Mouse (Mus musculus) liver, embryonic 16.5 days (tissue): ENCODE measurements at regions not wholly inside any gene's neighbourhood (a gene's known extent, or its start where the extent isn't known, plus 50 kb on each side); places are given as distances from the start of the nearest gene placed in this dataset.

Experiments
- ATAC-seq: fragments of 200-750 bp; cut with Nextera tagmentation; 2 replicates; pipeline ENCODE4 v1.8.0; 2017; ENCODE audit warnings: low read depth, mild to moderate bottlenecking, moderate number of reproducible peaks, moderate library complexity
- H3K27ac ChIP-seq: fragments of 300-500 bp; sonication (generic); 2 replicates; pipeline ENCODE4 v1.5.1; 2014; ENCODE audit warnings: mild to moderate bottlenecking, low read length
- H3K27me3 ChIP-seq: fragments of 300-500 bp; sonication (generic); 2 replicates; pipeline ENCODE4 v1.6.1; 2014; ENCODE audit warnings: low read depth, low read length, mixed read lengths; ENCODE audit not compliant: control insufficient read depth, insufficient read depth
- H3K36me3 ChIP-seq: fragments of 300-500 bp; sonication (generic); 2 replicates; pipeline ENCODE4 v1.6.1; 2014; ENCODE audit warnings: mild to moderate bottlenecking; ENCODE audit not compliant: control insufficient read depth, insufficient read depth
- H3K4me1 ChIP-seq: fragments of 300-500 bp; sonication (generic); 2 replicates; pipeline ENCODE4 v1.6.1; 2014; ENCODE audit warnings: low read depth, low read length, mixed read lengths; ENCODE audit not compliant: control insufficient read depth
- H3K4me2 ChIP-seq: fragments of 300-500 bp; sonication (generic); 2 replicates; pipeline ENCODE4 v1.6.1; 2014; ENCODE audit warnings: low read depth, low read length, mixed read lengths
- H3K4me3 ChIP-seq: fragments of 300-500 bp; sonication (generic); 2 replicates; pipeline ENCODE4 v1.5.1; 2014; ENCODE audit warnings: low read depth, mild to moderate bottlenecking, low read length
- H3K9ac ChIP-seq: fragments of 300-500 bp; sonication (generic); 2 replicates; pipeline ENCODE4 v1.6.1; 2014; ENCODE audit warnings: low read depth, low read length
- H3K9me3 ChIP-seq: fragments of 300-500 bp; sonication (generic); replicated peaks from 2 replicates; pipeline ENCODE4 v1.6.1; 2016; ENCODE audit warnings: low read length; ENCODE audit not compliant: control insufficient read depth
- whole genome bisulfite sequencing: fragments of 180-500 bp; shearing (Covaris S2); extraction: QIAGEN DNeasy Blood & Tissue Kit; methylation state at CpG from one replicate; pipeline ENCODE4 v1.1.7; 2014; ENCODE audit not compliant: insufficient replicate concordance; 5-methylcytosine and 5-hydroxymethylcytosine counted together

- Histone ChIP-seq H3K4me1 (no peaks in the 10 kb centered on the region), H3K27ac (no peak overlapping the region), H3K4me2 (no peak overlapping the region), H3K9me3 (no peaks in the 10 kb centered on the region), H3K4me3 (no peak overlapping the region), H3K27me3 (no peaks in the 10 kb centered on the region), H3K9ac (no peak overlapping the region), H3K36me3 (no peaks in the 10 kb centered on the region)
- WGBS: 45% methylated on average over 4 of the region's 4 CpGs
- no peak for ATAC-seq
Measured at GRCm38 (mm10) chr1:193568586-193569174, 198.6 kb upstream of the Camk1g start.

GRCm38 (mm10) chr1:193567217-193567616, 197.1 kb upstream of the Camk1g start:
- H3K9ac ChIP-seq: no peak overlapping the region
- no peak overlapping the region for H3K4me3 ChIP-seq
- no peaks in the 10 kb centered on the region for H3K9me3 ChIP-seq
- WGBS: 22% methylated on average over 1 of the region's 1 CpGs
- ATAC-seq: peak; percentile 21; the same call in 1 of the 2 replicates
- no peaks in the 10 kb centered on the region for H3K27me3 ChIP-seq
- H3K36me3 ChIP-seq: no peaks in the 10 kb centered on the region
- H3K4me1 ChIP-seq: no peaks in the 10 kb centered on the region
- H3K27ac ChIP-seq: no peak overlapping the region
- H3K4me2 ChIP-seq: no peak overlapping the region

DNA sequence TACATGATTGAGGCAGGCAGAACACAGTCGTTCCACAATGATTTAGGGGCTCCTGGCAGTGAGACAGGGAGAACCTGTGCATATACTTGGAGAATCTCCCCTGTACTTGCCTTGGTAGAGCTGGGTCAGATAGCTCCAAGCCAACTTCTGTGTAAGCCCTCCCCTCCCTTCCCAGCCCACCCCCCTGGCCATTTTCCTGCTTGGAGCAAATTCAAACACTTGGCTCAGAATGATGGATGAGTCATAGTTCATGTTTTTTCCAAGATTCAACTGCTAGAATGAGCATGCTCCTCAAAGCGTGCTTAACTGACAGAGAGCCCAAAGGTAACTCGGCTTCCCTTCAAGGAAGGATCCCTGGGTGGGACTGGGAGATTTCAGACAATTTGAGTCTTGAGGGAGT, 194.1 kb upstream of the Camk1g start:
- no peak for ATAC-seq
- Histone ChIP-seq H3K27ac (no peak overlapping the region), H3K36me3 (no peaks in the 10 kb centered on the region), H3K4me3 (no peak overlapping the region), H3K27me3 (no peaks in the 10 kb centered on the region), H3K9ac (no peak overlapping the region), H3K4me2 (no peak overlapping the region), H3K4me1 (no peaks in the 10 kb centered on the region), H3K9me3 (no peaks in the 10 kb centered on the region)
- 54% methylated on average over 3 of the region's 3 CpGs for WGBS

- H3K27me3 ChIP-seq: no peaks in the 10 kb centered on the region
- no peak overlapping the region for H3K27ac ChIP-seq
- H3K4me3 ChIP-seq: no peak overlapping the region
- H3K4me1 ChIP-seq: no peaks in the 10 kb centered on the region
- H3K36me3 ChIP-seq: no peaks in the 10 kb centered on the region
- WGBS: 73% methylated on average over 2 of the region's 2 CpGs
- no peak for ATAC-seq
- no peak overlapping the region for H3K9ac ChIP-seq
- H3K9me3 ChIP-seq: no peaks in the 10 kb centered on the region
- H3K4me2 ChIP-seq: no peak overlapping the region
Measured at GRCm38 (mm10) chr1:193562242-193562641, 192.1 kb upstream of the Camk1g start.

- Histone ChIP-seq H3K4me1 (no peaks in the 10 kb centered on the region), H3K9me3 (no peaks in the 10 kb centered on the region), H3K27ac (no peak overlapping the region), H3K36me3 (no peaks in the 10 kb centered on the region), H3K27me3 (no peaks in the 10 kb centered on the region), H3K9ac (no peak overlapping the region), H3K4me2 (no peak overlapping the region), H3K4me3 (no peak overlapping the region)
- no peak for ATAC-seq
- WGBS: 6% methylated on average over 4 of the region's 4 CpGs
Measured at GRCm38 (mm10) chr1:193558122-193558521, 188.0 kb upstream of the Camk1g start.

DNA sequence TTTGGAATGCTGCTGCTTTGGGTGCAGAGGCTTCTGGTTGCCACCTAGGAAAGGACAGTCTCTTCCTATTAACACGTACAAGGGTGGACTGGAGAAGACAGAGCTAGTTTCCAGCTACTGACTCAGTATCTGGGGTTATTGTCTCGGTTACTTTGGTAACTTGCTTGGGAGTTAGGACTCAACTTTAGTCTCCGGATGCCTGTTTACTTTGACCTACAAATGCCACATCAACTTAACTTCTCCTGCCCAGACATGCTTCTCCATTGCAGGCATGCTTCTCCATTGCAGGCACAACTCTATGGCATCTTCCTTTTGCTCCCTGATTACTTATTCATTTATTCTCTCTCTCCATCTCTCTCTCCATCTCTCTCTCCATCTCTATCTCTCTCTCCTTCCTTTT, 184.6 kb upstream of the Camk1g start:
- ATAC-seq: no peak
- Histone ChIP-seq H3K27ac (no peak overlapping the region), H3K4me3 (no peak overlapping the region), H3K36me3 (no peaks in the 10 kb centered on the region), H3K4me2 (no peak overlapping the region), H3K4me1 (no peaks in the 10 kb centered on the region), H3K27me3 (no peaks in the 10 kb centered on the region), H3K9me3 (no peaks in the 10 kb centered on the region), H3K9ac (no peak overlapping the region)
- 64% methylated on average over 3 of the region's 3 CpGs for WGBS

- Histone ChIP-seq H3K27ac (no peak overlapping the region), H3K4me1 (no peaks in the 10 kb centered on the region), H3K27me3 (no peaks in the 10 kb centered on the region), H3K4me2 (no peak overlapping the region), H3K36me3 (no peaks in the 10 kb centered on the region), H3K4me3 (no peak overlapping the region), H3K9ac (no peak overlapping the region), H3K9me3 (no peaks in the 10 kb centered on the region)
- WGBS: 65% methylated on average over 2 of the region's 2 CpGs
- ATAC-seq: no peak
Measured at GRCm38 (mm10) chr1:193552348-193552747, 182.2 kb upstream of the Camk1g start.

GRCm38 (mm10) chr1:193551340-193551739, 181.2 kb upstream of the Camk1g start:
- Histone ChIP-seq H3K4me3 (no peak overlapping the region), H3K4me2 (no peak overlapping the region), H3K27me3 (no peaks in the 10 kb centered on the region), H3K27ac (no peak overlapping the region), H3K4me1 (no peaks in the 10 kb centered on the region), H3K9ac (no peak overlapping the region), H3K9me3 (no peaks in the 10 kb centered on the region), H3K36me3 (no peaks in the 10 kb centered on the region)
- ATAC-seq: no peak
- WGBS: 64% methylated on average over 1 of the region's 1 CpGs

DNA sequence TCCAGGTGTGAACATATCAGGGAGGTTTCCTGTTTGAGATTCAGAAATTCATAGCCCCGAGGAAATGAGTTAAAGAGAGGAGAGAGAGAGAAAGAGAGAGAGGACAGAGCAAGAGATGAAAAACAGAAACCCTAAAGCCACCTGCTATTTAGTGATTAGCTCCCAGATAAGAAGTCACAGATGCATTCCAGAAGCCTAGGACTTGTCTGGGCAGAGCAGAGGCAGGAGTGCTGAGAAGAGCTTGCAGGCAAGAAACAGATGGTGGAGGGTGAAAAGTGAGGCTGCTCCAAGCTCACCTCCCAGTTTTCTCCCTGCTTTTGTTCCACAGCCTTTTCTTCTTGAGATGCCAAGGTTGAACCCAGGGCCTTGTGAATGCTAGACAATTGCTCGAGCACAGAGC, 180.7 kb upstream of the Camk1g start:
- Histone ChIP-seq H3K4me2 (no peak overlapping the region), H3K27ac (no peak overlapping the region), H3K4me3 (no peak overlapping the region), H3K9ac (no peak overlapping the region), H3K9me3 (no peaks in the 10 kb centered on the region), H3K4me1 (no peaks in the 10 kb centered on the region), H3K27me3 (no peaks in the 10 kb centered on the region), H3K36me3 (no peaks in the 10 kb centered on the region)
- ATAC-seq: no peak
- 19% methylated on average over 2 of the region's 2 CpGs for WGBS
